Mouse (Mus musculus) C2C12 (cell line): Measurements from ENCODE around the gene Sptbn1.

Experiments
- CTCF ChIP-seq: IDR thresholded peaks from one replicate; pipeline ENCODE4 v1.5.1; 2011; ENCODE audit not compliant: control insufficient read depth, insufficient read depth, insufficient read length
- MAX ChIP-seq: IDR thresholded peaks from one replicate; pipeline ENCODE4 v1.6.1; 2011; ENCODE audit warnings: mild to moderate bottlenecking, control low read depth
- MYOD1 ChIP-seq: IDR thresholded peaks from one replicate; pipeline ENCODE4 v1.6.1; 2011; ENCODE audit warnings: low read depth; ENCODE audit not compliant: control insufficient read depth, insufficient read length
- MYOG ChIP-seq: IDR thresholded peaks from one replicate; pipeline ENCODE4 v1.6.1; 2011; ENCODE audit not compliant: control insufficient read depth, insufficient read length; ENCODE audit errors: extremely low read depth

GRCm38 (mm10) chr11:30256491-30256890 lies 11.5 kb downstream of the Sptbn1 start:
- TF ChIP-seq CTCF (no peak), MYOD1 (no peak), MYOG (no peak), MAX (no peak)
